Mouse (Mus musculus) heart, embryonic 15.5 days (tissue): Measurements from ENCODE around the gene Ift122. TPM values are rescaled to one million over a fixed set of nuclear protein-coding genes. Genes with fewer than 3 reads are reported as not detected.

Experiments
- ATAC-seq: fragments of 200-750 bp; cut with Nextera tagmentation; replicated peaks from 2 replicates; pipeline ENCODE4 v1.8.0; 2017; ENCODE audit warnings: low read depth, moderate TSS enrichment; ENCODE audit not compliant: insufficient number of reproducible peaks, insufficient read depth, low FRiP score
- H3K27ac ChIP-seq: fragments of 300-500 bp; sonication (generic); 2 replicates; pipeline ENCODE4 v1.5.1; 2015; ENCODE audit warnings: mild to moderate bottlenecking, inconsistent platforms
- H3K27me3 ChIP-seq: fragments of 300-500 bp; sonication (generic); 2 replicates; pipeline ENCODE4 v1.6.1; 2015; ENCODE audit warnings: inconsistent platforms
- H3K36me3 ChIP-seq: fragments of 300-500 bp; sonication (generic); 2 replicates; pipeline ENCODE4 v1.6.1; 2015; ENCODE audit warnings: mild to moderate bottlenecking, inconsistent platforms
- H3K4me1 ChIP-seq: fragments of 300-500 bp; sonication (generic); replicated peaks from 2 replicates; pipeline ENCODE4 v1.6.1; 2015; ENCODE audit warnings: inconsistent platforms
- H3K4me2 ChIP-seq: fragments of 300-500 bp; sonication (generic); 2 replicates; pipeline ENCODE4 v1.6.1; 2015; ENCODE audit warnings: inconsistent platforms, mild to moderate bottlenecking, moderate library complexity
- H3K4me3 ChIP-seq: fragments of 300-500 bp; sonication (generic); 2 replicates; pipeline ENCODE4 v1.5.1; 2015; ENCODE audit warnings: mild to moderate bottlenecking, inconsistent platforms
- H3K9ac ChIP-seq: fragments of 300-500 bp; sonication (generic); 2 replicates; pipeline ENCODE4 v1.6.1; 2015; ENCODE audit warnings: mild to moderate bottlenecking, inconsistent platforms
- H3K9me3 ChIP-seq: fragments of 300-500 bp; sonication (generic); replicated peaks from 2 replicates; pipeline ENCODE4 v1.6.1; 2016; ENCODE audit warnings: inconsistent platforms
- WGBS: fragments of 180-500 bp; shearing (Covaris S2); methylation state at CpG from one replicate; pipeline ENCODE4 v1.1.7; 2015; ENCODE audit warnings: mixed read lengths; 5-methylcytosine and 5-hydroxymethylcytosine counted together
- polyA plus RNA-seq: library from polyadenylated mRNA; unstranded; fragments of >200 nt; fragmentation: Nextera tagmentation; extraction: Ambion mirVana; gene quantifications from 2 replicates; pipeline ENCODE4 v1.2.1, GENCODE M21; 2015

Ift122 gene
- polyA plus RNA-seq, 1 experiment from 2014 or later = 18.4 TPM

- ATAC-seq = no peak
- H3K9me3 ChIP-seq = no peaks in the 10 kb centered on the region
- no peak overlapping the region for H3K4me3 ChIP-seq
- WGBS = 63% methylated on average over 6 of the region's 6 CpGs
- H3K27me3 ChIP-seq = no peaks in the 10 kb centered on the region
- peak overlapping the region; percentile 22 for H3K27ac ChIP-seq
- H3K4me2 ChIP-seq = no peak overlapping the region
- H3K4me1 ChIP-seq = peaks cover 76% of the 10 kb centered on the region
- no peaks in the 10 kb centered on the region for H3K36me3 ChIP-seq
- no peak overlapping the region for H3K9ac ChIP-seq
Observed at GRCm38 (mm10) chr6:115911763-115912162, 58.5 kb downstream of the Ift122 start.

- H3K4me2 ChIP-seq = no peak overlapping the region
- H3K9me3 ChIP-seq = no peaks in the 10 kb centered on the region
- no peak overlapping the region for H3K27ac ChIP-seq
- H3K4me3 ChIP-seq = no peak overlapping the region
- H3K36me3 ChIP-seq = no peaks in the 10 kb centered on the region
- 85% methylated on average over 10 of the region's 10 CpGs for WGBS
- H3K27me3 ChIP-seq = no peaks in the 10 kb centered on the region
- no peak overlapping the region for H3K9ac ChIP-seq
- peaks cover 81% of the 10 kb centered on the region for H3K4me1 ChIP-seq
- no peak for ATAC-seq
Observed at GRCm38 (mm10) chr6:115913482-115913881, 60.2 kb downstream of the Ift122 start.

- Histone ChIP-seq H3K4me2 (no peak overlapping the region), H3K4me1 (peaks cover 69% of the 10 kb centered on the region), H3K9ac (no peak overlapping the region), H3K4me3 (no peak overlapping the region), H3K36me3 (no peaks in the 10 kb centered on the region), H3K27me3 (no peaks in the 10 kb centered on the region), H3K9me3 (no peaks in the 10 kb centered on the region), H3K27ac (peak overlapping the region; percentile 86)
- 78% methylated on average over 15 of the region's 15 CpGs for WGBS
- no peak for ATAC-seq
Observed at GRCm38 (mm10) chr6:115914511-115915202, 61.4 kb downstream of the Ift122 start.

GRCm38 (mm10) chr6:115915601-115916445 lies 62.6 kb downstream of the Ift122 start:
- WGBS = 18% methylated on average over 17 of the region's 17 CpGs
- Histone ChIP-seq H3K4me3 (no peak overlapping the region), H3K9ac (0 out of 2 replicates have a peak overlapping the region, but pooled peaks have one; percentile 23), H3K4me1 (peaks cover 69% of the 10 kb centered on the region), H3K36me3 (no peaks in the 10 kb centered on the region), H3K4me2 (peak overlapping the region; percentile 35), H3K9me3 (no peaks in the 10 kb centered on the region), H3K27ac (peak overlapping the region; percentile 86), H3K27me3 (no peaks in the 10 kb centered on the region)
- peak; percentile 59 for ATAC-seq

GRCm38 (mm10) chr6:115916611-115917010 lies 63.3 kb downstream of the Ift122 start:
- no peak overlapping the region for H3K4me2 ChIP-seq

GRCm38 (mm10) chr6:115918615-115919014 lies 65.3 kb downstream of the Ift122 start:
- Histone ChIP-seq H3K27me3 (no peaks in the 10 kb centered on the region), H3K36me3 (no peaks in the 10 kb centered on the region), H3K27ac (no peak overlapping the region), H3K9me3 (no peaks in the 10 kb centered on the region), H3K9ac (no peak overlapping the region), H3K4me3 (no peak overlapping the region), H3K4me1 (peaks cover 49% of the 10 kb centered on the region), H3K4me2 (no peak overlapping the region)
- ATAC-seq = no peak
- 91% methylated on average over 1 of the region's 1 CpGs for WGBS

More at GRCm38 (mm10) chr6:115916611-115917010, 63.3 kb downstream of the Ift122 start:
- H3K27me3 ChIP-seq = no peaks in the 10 kb centered on the region
- peaks cover 61% of the 10 kb centered on the region for H3K4me1 ChIP-seq
- WGBS = 36% methylated on average over 5 of the region's 5 CpGs
- 0 out of 2 replicates have a peak overlapping the region, but pooled peaks have one; percentile 86 for H3K27ac ChIP-seq
- no peaks in the 10 kb centered on the region for H3K36me3 ChIP-seq
- no peak overlapping the region for H3K9ac ChIP-seq
- ATAC-seq = no peak
- no peaks in the 10 kb centered on the region for H3K9me3 ChIP-seq
- H3K4me3 ChIP-seq = no peak overlapping the region

- ATAC-seq = no peak
- peaks cover 46% of the 10 kb centered on the region for H3K4me1 ChIP-seq
- no peaks in the 10 kb centered on the region for H3K36me3 ChIP-seq
- 85% methylated on average over 5 of the region's 5 CpGs for WGBS
- no peak overlapping the region for H3K4me3 ChIP-seq
- no peaks in the 10 kb centered on the region for H3K9me3 ChIP-seq
- no peaks in the 10 kb centered on the region for H3K27me3 ChIP-seq
- H3K9ac ChIP-seq = no peak overlapping the region
- H3K4me2 ChIP-seq = no peak overlapping the region
- no peak overlapping the region for H3K27ac ChIP-seq
Observed at GRCm38 (mm10) chr6:115919876-115920275, 66.6 kb downstream of the Ift122 start.

GRCm38 (mm10) chr6:115924829-115925228 lies 71.6 kb downstream of the Ift122 start:
- Histone ChIP-seq H3K4me2 (no peak overlapping the region), H3K4me1 (peaks cover 27% of the 10 kb centered on the region), H3K36me3 (no peaks in the 10 kb centered on the region), H3K27me3 (no peaks in the 10 kb centered on the region), H3K9me3 (no peaks in the 10 kb centered on the region), H3K9ac (no peak overlapping the region), H3K27ac (no peak overlapping the region), H3K4me3 (no peak overlapping the region)
- 25% methylated on average over 6 of the region's 6 CpGs for WGBS
- peak; percentile 52 for ATAC-seq

GRCm38 (mm10) chr6:115926416-115926815 lies 73.1 kb downstream of the Ift122 start:
- WGBS = 84% methylated on average over 10 of the region's 10 CpGs

GRCm38 (mm10) chr6:115927292-115928242 lies 74.3 kb downstream of the Ift122 start:
- Histone ChIP-seq H3K4me2 (no peak overlapping the region), H3K4me1 (peaks cover 24% of the 10 kb centered on the region), H3K27me3 (no peaks in the 10 kb centered on the region), H3K27ac (no peak overlapping the region), H3K36me3 (no peaks in the 10 kb centered on the region), H3K4me3 (no peak overlapping the region), H3K9me3 (no peaks in the 10 kb centered on the region), H3K9ac (no peak overlapping the region)
- ATAC-seq = no peak
- 79% methylated on average over 10 of the region's 10 CpGs for WGBS

More at GRCm38 (mm10) chr6:115926416-115926815, 73.1 kb downstream of the Ift122 start:
- Histone ChIP-seq H3K4me2 (no peak overlapping the region), H3K4me1 (peaks cover 24% of the 10 kb centered on the region), H3K4me3 (no peak overlapping the region), H3K9ac (no peak overlapping the region), H3K27ac (no peak overlapping the region), H3K36me3 (no peaks in the 10 kb centered on the region), H3K9me3 (no peaks in the 10 kb centered on the region), H3K27me3 (no peaks in the 10 kb centered on the region)
- ATAC-seq = no peak

- Histone ChIP-seq H3K36me3 (no peaks in the 10 kb centered on the region), H3K27me3 (no peaks in the 10 kb centered on the region), H3K9ac (no peak overlapping the region), H3K4me2 (no peak overlapping the region), H3K27ac (no peak overlapping the region), H3K9me3 (no peaks in the 10 kb centered on the region), H3K4me1 (peaks cover 13% of the 10 kb centered on the region), H3K4me3 (no peak overlapping the region)
- 44% methylated on average over 5 of the region's 5 CpGs for WGBS
- ATAC-seq = no peak
Observed at GRCm38 (mm10) chr6:115930018-115930417, 76.7 kb downstream of the Ift122 start.
